Mouse (Mus musculus): ENCODE data around the gene Rrp9. TPM values are rescaled to one million over a fixed set of nuclear protein-coding genes. Genes with fewer than 3 reads are reported as not detected.

Rrp9 gene
- total RNA-seq (2015) (3.6 and 6.3 TPM in 2 replicates), total RNA-seq (2017) (10.0 and 16.0 TPM in 2 replicates)

GRCm38 (mm10) chr9:106475663-106476001 is at the start of gene Rrp9:
Gene Rrp9 (plus strand): TSS chr9:106475963.
- no peak for ATAC-seq (ENCODE audit: poor library complexity, severe bottlenecking)

- ATAC-seq (ENCODE audit: poor library complexity, severe bottlenecking) = peak; percentile 16
Measured at GRCm38 (mm10) chr9:106428719-106429220, 47.0 kb upstream of the Rrp9 start.

- ATAC-seq (ENCODE audit: poor library complexity, severe bottlenecking) = peak; percentile 96
Measured at GRCm38 (mm10) chr9:106429221-106430014, 46.3 kb upstream of the Rrp9 start, which contains the start of gene Rpl29. Gene Rpl29 (plus strand): TSS chr9:106429454.

GRCm38 (mm10) chr9:106430015-106430264 is 45.8 kb upstream of the Rrp9 start:
- no peak for ATAC-seq (ENCODE audit: poor library complexity, severe bottlenecking)

GRCm38 (mm10) chr9:106433389-106433788 is 42.4 kb upstream of the Rrp9 start:
- no peak for ATAC-seq (ENCODE audit: poor library complexity, severe bottlenecking)

- no peak for ATAC-seq (ENCODE audit: poor library complexity, severe bottlenecking)
Measured at GRCm38 (mm10) chr9:106436566-106436965, 39.2 kb upstream of the Rrp9 start.

- no peak for ATAC-seq (ENCODE audit: poor library complexity, severe bottlenecking)
Measured at GRCm38 (mm10) chr9:106442680-106443079, 33.1 kb upstream of the Rrp9 start.

GRCm38 (mm10) chr9:106444836-106445235 is 30.9 kb upstream of the Rrp9 start:
- ATAC-seq (ENCODE audit: poor library complexity, severe bottlenecking) = no peak

GRCm38 (mm10) chr9:106447348-106447747 is 28.4 kb upstream of the Rrp9 start, which contains the start of the genes Abhd14b and Abhd14a:
Gene Abhd14b (plus strand): TSS chr9:106447459.
Gene Abhd14a (minus strand): TSS chr9:106447678.
- peak; percentile 84 for ATAC-seq (ENCODE audit: poor library complexity, severe bottlenecking)

GRCm38 (mm10) chr9:106447951-106448350 is 27.8 kb upstream of the Rrp9 start:
- ATAC-seq (ENCODE audit: poor library complexity, severe bottlenecking) = no peak

- peak; percentile 79 for ATAC-seq (ENCODE audit: poor library complexity, severe bottlenecking)
Measured at GRCm38 (mm10) chr9:106448498-106449031, 27.2 kb upstream of the Rrp9 start.

- ATAC-seq (ENCODE audit: poor library complexity, severe bottlenecking) = no peak
Measured at GRCm38 (mm10) chr9:106449947-106450346, 25.8 kb upstream of the Rrp9 start.

GRCm38 (mm10) chr9:106450661-106451060 is 25.1 kb upstream of the Rrp9 start:
- ATAC-seq (ENCODE audit: poor library complexity, severe bottlenecking) = no peak

GRCm38 (mm10) chr9:106451298-106451697 is 24.5 kb upstream of the Rrp9 start:
- ATAC-seq (ENCODE audit: poor library complexity, severe bottlenecking) = no peak

GRCm38 (mm10) chr9:106451899-106452298 is 23.9 kb upstream of the Rrp9 start:
- no peak for ATAC-seq (ENCODE audit: poor library complexity, severe bottlenecking)

- no peak for ATAC-seq (ENCODE audit: poor library complexity, severe bottlenecking)
Measured at GRCm38 (mm10) chr9:106452351-106452750, 23.4 kb upstream of the Rrp9 start.

- ATAC-seq (ENCODE audit: poor library complexity, severe bottlenecking) = no peak
Measured at GRCm38 (mm10) chr9:106452821-106453220, 22.9 kb upstream of the Rrp9 start.

GRCm38 (mm10) chr9:106453271-106454070 is 22.3 kb upstream of the Rrp9 start, which contains the start of gene Pcbp4:
Gene Pcbp4 (plus strand): TSS chr9:106453291.
- peak; percentile 60 for ATAC-seq (ENCODE audit: poor library complexity, severe bottlenecking)

GRCm38 (mm10) chr9:106454071-106454761 is 21.5 kb upstream of the Rrp9 start:
- ATAC-seq (ENCODE audit: poor library complexity, severe bottlenecking) = no peak

GRCm38 (mm10) chr9:106454888-106455681 is 20.7 kb upstream of the Rrp9 start:
- ATAC-seq (ENCODE audit: poor library complexity, severe bottlenecking) = no peak
